Mouse (Mus musculus) embryo, embryonic 9.5 days (tissue): ENCODE measurements around the gene Esp18.

Experiments used
- DNase-seq: peaks from one replicate; pipeline ENCODE4 v3.0.0-alpha.2; 2017; ENCODE audit errors: extremely low spot score

Gene Esp18

GRCm38 (mm10) chr17:39406059-39406458 is at the start of gene Esp18:
Gene Esp18, plus strand, starts transcription at chr17:39406359.
- no peak for DNase-seq

- DNase-seq, result no peak
Measured at GRCm38 (mm10) chr17:39363316-39363715, 42.8 kb upstream of the Esp18 start.
